Mouse (Mus musculus) CD4-positive naive resting alpha-beta T cell, adult 76 days (primary cell): ENCODE data around the gene Trpm1. TPM values are rescaled to one million over a fixed set of nuclear protein-coding genes. Genes with fewer than 3 reads are reported as not detected.

Source experiments
- total RNA-seq: library from RNA; stranded (reverse); gene quantifications from one replicate; pipeline ENCODE4 v1.2.4, GENCODE M21; 2023

Gene Trpm1
- 2.6 TPM for total RNA-seq

DNA sequence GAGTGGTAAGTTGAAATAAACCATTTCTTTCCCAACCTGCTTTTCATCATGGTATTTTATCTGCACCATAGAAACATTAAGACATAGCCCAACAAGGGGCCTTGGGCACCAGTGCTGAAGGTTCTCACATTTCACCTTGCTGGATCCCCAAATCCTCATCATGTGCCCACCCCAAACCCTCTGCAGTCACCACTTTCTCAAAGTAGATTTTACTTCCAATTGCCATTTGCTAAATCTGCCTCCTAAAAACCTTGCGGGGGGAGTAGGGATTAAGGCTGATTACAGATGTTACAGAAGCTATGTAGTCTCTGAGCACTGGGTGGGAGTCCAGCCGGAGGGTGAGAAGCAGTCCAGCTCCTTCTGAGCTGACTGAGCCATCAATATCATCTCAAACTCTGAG is at the start of gene Trpm1:
Trpm1 (plus strand) TSS at position 301 of the 400 bp plus-strand sequence.

DNA sequence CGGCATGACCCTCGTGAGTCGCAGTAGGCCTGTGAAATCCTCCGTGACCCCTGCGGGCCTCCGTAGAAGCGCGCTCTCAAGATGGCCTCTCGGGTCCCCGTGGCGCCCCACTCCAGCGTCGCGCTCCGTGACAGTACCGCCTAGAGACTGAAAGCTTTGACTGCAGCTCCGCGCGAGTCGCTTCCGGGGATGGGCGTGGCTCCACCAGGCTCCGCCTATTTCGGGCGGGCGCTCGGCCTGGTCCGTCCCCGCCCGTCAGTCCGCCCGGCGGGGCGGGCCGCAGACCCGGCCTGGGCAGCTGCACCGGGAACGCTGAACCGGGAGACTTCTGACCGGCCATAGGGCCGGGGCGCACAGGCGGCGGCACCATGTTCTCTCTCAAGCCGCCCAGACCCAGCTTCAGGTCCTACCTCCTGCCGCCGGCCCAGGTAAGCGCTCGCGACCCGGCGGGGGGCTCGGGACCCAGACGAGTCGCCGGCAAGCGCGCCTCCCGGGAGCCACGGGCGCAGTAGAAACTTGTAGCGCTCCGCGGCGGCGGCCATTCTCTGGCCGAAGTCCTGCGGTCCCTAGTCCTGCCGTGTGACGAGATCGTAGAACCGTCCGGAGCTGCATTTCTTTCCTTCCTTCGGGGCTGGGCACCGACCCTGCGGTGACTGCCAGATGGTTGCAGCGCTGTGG is 133.9 kb downstream of the Trpm1 start, which contains the start of gene Mtmr10:
Mtmr10 (plus strand) TSS at position 240 of the 678 bp plus-strand sequence.

Other genes starting within 250 kb of the Trpm1 start
- not detected for gene E030018B13Rik, start 237.0 kb upstream of the Trpm1 start, total RNA-seq
- gene Klf13, start 214.9 kb upstream of the Trpm1 start, total RNA-seq, result 503 TPM
- 26.6 TPM for gene Mtmr10, start 133.8 kb downstream of the Trpm1 start, total RNA-seq
- 13.2 TPM for gene Fan1, start 220.3 kb downstream of the Trpm1 start, total RNA-seq
- gene Mphosph10, start 238.4 kb downstream of the Trpm1 start, total RNA-seq, result 50.5 TPM
- 8.1 TPM for gene Mcee, start 238.8 kb downstream of the Trpm1 start, total RNA-seq